Mouse (Mus musculus) B cell, adult (primary cell): Measurements from ENCODE around the gene Rfx8. TPM values are rescaled to one million over a fixed set of nuclear protein-coding genes. Genes with fewer than 3 reads are reported as not detected.

Experiments used
- total RNA-seq: library from RNA; stranded (reverse); gene quantifications from 4 replicates; pipeline ENCODE4 v1.2.4, GENCODE M21; 2023; ENCODE audit not compliant: inconsistent age

Gene Rfx8
- total RNA-seq, result not detected in 4 replicates

GRCm38 (mm10) chr1:39720632-39721350 lies at the start of gene Rfx8:
Rfx8 (minus strand) TSS chr1:39720997.

GRCm38 (mm10) chr1:39651241-39651548 lies 69.6 kb downstream of the Rfx8 start, which contains the start of gene Creg2:
Creg2 (minus strand) TSS chr1:39651474.

Other genes with a start within 250 kb of the Rfx8 start
- gene Tbc1d8, start 242.2 kb downstream of the Rfx8 start, total RNA-seq, result 1.2 to 2.7 TPM (median 1.8 TPM) in 4 replicates
- gene Cnot11, start 186.0 kb downstream of the Rfx8 start, total RNA-seq, result 22.2 to 25.2 TPM (median 23.1 TPM) in 4 replicates
- gene Rnf149, start 143.6 kb downstream of the Rfx8 start, total RNA-seq, result 13.3 to 18.4 TPM (median 14.8 TPM) in 4 replicates
- not detected in 4 replicates for gene Creg2, start 69.5 kb downstream of the Rfx8 start, total RNA-seq
- gene Gm3646, start 84.3 kb upstream of the Rfx8 start, total RNA-seq, result not detected in 4 replicates
- 219 to 249 TPM (median 239 TPM) in 4 replicates for gene Map4k4, start 179.9 kb upstream of the Rfx8 start, total RNA-seq